Mouse (Mus musculus) ES-Bruce4 (cell line): ENCODE results near the gene Ntsr1.

ENCODE experiments used
- EP300 ChIP-seq: IDR thresholded peaks from 2 replicates; pipeline ENCODE4 v1.6.1; 2011; ENCODE audit warnings: low read depth, low read length; ENCODE audit not compliant: insufficient read depth
- POLR2A ChIP-seq: IDR thresholded peaks from one replicate; pipeline ENCODE4 v1.8.1; 2011; ENCODE audit warnings: low read length; ENCODE audit not compliant: insufficient read depth

DNA sequence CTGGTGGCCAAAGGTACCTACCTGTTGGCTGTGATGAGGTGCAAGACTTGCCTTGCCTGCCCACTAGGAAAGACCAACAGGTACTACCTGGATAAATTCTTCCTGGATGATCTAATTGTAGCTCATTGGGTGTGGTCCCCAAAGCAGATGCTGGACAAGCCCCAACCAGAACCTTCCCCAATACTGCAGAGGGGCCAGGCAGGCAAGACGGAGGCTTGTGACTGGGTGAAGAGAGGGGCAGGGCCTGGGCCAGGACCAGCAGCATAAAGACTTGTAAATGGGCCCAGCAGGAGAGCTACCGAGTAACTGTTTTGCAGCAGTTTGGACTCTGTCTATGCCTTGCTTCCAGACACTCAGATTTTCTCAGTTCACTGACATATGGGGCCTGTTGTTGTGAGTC lies 42.1 kb upstream of the Ntsr1 start:
- 0 out of 2 replicates have a peak, but pooled peaks have one; percentile 64 for TF ChIP-seq EP300
- no peak for TF ChIP-seq POLR2A
